Mouse (Mus musculus): ENCODE results near the gene Milr1.
"Not testable (repeated sequence)": the region's sequence is repeated elsewhere in the genome, so short reads cannot be mapped to it uniquely, and the experiment has no call there.

The Milr1 gene

DNA sequence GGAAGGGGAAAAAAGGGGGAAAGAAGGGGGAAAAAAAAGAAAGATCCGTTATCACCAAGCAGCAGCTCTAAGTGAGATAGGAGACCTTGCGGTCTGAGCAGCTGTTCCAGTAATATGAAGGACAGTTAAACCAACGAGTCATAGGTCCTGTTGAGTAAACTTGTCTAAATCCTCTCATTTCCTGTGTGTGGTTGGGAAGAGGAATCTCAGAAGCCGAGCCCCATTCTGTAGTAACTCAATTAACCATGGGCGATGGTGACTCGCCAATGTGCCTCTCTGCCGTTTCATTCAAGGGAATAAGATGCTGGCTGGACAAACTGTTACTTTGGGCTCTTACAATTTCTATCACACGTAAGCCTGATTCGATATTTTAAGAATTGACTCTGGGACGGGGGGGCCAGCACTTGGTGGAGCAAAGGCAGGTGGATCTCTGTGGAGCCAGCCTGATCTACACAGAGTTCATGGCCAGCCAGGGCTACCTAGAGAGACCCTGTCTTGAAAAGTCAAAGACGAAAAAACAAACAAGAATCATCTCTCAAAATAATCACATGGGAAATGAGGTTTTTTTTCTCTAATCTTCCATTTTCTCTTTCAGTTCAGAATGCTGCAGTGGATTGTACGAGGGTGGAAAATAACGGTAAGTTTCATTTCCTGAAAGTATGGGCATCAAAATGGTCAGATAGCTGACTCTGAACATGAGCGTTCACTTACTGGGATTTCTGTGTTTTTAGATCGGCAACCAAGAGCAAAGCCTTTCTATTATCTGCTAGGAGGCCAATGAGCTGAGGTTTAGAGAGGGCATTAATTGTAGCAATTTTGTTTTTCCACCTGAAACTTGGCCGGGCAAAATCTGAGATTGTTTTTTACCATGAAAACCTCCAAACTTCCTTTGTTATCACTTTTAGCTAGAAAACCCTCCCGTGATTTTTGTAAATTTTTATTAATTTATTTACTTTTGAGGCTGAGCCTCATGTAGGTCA lies at the start of gene Milr1:
TSS of gene Milr1 (plus strand) at position 188 of the 980 bp plus-strand sequence.
- DNase-seq (ENCODE audit: low spot score in 2 of 2), result no peak

GRCm38 (mm10) chr11:106701589-106701988 lies 49.4 kb upstream of the Milr1 start:
- DNase-seq (ENCODE audit: low spot score in 2 of 2), result no peak

GRCm38 (mm10) chr11:106702584-106702983 lies 48.4 kb upstream of the Milr1 start:
- DNase-seq (ENCODE audit: low spot score in 2 of 2), result no peak

DNA sequence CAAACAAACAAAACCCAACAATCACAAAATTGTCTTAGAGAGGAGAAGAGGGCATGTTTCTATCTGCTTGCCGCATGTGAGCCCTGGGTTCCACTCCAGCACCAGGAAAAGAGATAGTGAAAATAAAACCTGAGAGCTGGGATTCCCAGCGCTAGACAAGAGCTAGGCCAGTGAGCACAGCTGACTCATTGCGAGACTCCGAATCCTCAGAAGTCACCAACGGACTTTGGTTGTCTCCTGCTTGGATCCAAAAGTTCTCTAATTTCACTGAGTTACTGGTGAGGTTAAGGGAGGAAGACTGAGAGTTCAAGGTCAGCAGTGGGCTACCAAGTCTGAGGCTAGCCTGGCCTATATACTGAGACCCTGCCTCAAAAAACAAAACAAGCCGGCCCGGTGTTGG lies 47.1 kb upstream of the Milr1 start:
- no peak for DNase-seq (ENCODE audit: low spot score in 2 of 2)

DNA sequence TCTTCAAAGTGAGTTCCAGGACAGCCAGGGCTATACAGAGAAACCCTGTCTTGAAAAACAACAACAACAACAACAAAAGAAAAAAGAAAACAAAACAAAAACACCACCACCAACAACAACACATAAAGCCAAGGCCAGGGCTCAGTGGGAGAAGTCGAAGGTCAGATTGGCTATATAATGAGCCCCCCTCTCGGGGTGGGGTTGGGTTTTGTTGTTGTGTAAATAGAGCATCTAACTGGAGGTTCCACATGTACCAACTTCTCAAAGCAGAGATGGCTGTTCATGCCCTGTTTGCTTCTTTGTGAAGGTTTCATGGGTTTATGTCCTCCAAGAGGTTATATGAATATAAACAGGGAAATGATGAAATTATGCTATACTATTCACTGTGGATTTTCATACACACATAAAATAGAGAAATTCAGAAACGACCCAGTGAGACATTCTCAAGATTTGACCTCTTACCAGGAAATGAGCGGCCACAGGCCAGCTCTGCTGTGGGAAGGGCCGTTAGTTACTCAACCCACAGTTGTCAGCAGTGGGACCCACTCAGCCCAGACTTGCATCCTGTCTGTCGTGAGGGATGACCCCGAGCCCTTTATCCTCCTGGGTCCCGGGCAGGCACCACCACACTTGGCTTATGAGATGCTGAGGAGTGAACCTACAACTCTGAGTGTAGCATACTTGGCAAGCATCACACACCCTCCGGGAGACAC lies 46.5 kb upstream of the Milr1 start:
- DNase-seq (ENCODE audit: low spot score in 2 of 2), result no peak

DNA sequence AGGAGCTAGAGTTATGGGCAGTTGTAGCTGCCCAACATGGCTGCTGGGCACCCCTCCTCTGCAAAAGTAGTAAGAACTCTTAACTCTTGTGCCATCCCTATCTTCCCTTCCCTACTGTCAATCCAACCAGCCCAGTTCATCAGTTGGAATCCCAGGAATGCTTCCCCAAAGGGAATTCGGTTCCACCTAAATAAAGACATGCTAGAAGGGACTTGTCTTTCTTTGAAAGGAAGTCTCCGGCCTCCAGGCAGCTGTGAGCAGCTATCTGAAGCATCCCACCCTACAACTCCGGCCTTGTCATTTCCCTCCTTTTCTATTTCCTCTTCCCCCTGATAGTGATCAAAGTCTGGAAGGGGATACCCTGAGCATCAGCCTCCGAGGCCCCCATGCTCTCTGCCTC lies 44.8 kb upstream of the Milr1 start:
- no peak for DNase-seq (ENCODE audit: low spot score in 2 of 2)

GRCm38 (mm10) chr11:106707085-106707484 lies 43.9 kb upstream of the Milr1 start:
- no peak for DNase-seq (ENCODE audit: low spot score in 2 of 2)

GRCm38 (mm10) chr11:106707866-106708265 lies 43.2 kb upstream of the Milr1 start:
- no peak for DNase-seq (ENCODE audit: low spot score in 2 of 2)

GRCm38 (mm10) chr11:106709227-106709985 lies 41.6 kb upstream of the Milr1 start:
- no peak for DNase-seq (ENCODE audit: low spot score in 2 of 2)

- no peak for DNase-seq (ENCODE audit: low spot score in 2 of 2)
Observed at GRCm38 (mm10) chr11:106710789-106711188, 40.2 kb upstream of the Milr1 start.

DNA sequence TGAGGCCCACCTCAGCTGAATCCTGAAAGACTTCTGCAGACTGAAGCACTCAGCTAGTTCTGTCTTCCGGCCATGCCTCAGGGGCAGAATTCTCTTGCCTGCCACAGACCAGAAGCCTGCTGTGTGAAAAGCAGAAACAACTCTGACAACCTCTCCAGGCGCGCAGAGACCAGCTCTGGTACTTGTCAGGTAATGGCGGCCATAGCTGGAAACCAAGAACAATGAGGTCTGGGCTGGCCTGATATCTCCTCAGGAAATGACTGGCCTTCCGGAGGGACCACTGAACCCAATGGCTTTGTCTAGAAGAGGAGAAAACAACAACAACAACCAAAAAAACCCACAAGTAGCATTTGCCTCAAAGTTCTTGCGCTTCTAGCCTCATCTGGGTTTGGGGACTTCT lies 36.0 kb upstream of the Milr1 start:
- no peak for DNase-seq (ENCODE audit: low spot score in 2 of 2)

- DNase-seq (ENCODE audit: low spot score in 2 of 2), result no peak
Observed at GRCm38 (mm10) chr11:106716568-106716967, 34.5 kb upstream of the Milr1 start.

DNA sequence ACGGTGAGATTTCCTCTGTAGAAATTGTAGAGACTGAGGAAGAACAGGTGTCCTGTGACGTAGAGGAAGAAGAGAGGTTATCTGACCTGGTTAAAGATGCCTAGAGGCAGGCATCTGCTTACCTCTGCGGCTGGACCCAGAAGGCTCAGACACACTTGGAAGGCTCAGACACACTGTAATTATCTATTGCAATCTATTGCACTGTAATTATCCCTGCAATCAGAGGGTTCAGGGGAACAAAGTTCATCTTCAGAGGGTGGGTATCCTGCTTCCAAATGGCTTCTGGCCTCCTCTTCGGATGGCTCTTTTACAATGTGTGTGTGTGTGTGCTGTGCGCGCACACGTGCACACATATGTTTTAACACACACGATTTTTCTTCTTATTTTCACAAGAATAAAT lies 30.6 kb upstream of the Milr1 start:
- no peak for DNase-seq (ENCODE audit: low spot score in 2 of 2)

DNA sequence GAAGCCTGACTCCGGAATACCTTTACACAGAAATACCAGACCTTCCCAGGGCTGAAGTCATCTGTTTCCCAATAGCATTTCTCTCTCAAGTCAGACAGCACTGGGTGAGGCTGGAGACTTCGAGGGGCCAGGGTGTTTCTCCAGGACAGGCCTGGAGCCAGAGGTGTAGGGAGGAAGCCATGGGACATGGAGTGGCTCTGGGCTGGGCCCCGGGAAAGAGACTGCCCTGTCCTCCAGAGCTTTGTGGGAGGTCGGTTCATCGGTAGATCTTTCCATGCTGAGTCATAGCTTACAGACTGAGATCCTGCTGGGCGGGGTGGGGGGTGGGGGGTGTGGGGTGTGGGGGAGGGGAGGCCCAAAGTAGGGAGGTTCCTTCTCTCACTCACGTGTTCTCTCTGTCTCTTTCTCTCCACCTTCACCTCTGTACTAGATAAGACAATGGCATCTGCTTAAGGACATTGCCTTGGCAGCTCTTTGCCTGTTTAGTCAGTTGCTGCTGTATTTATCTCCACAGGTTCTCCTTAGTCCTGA lies 28.1 kb upstream of the Milr1 start:
- DNase-seq (ENCODE audit: low spot score in 2 of 2), result peak; percentile 67 to 69

- DNase-seq (ENCODE audit: low spot score in 2 of 2), result peak; percentile 23 to 24
Observed at GRCm38 (mm10) chr11:106723611-106724125, 27.4 kb upstream of the Milr1 start.

- DNase-seq (ENCODE audit: low spot score in 2 of 2), result no peak
Observed at GRCm38 (mm10) chr11:106724176-106724915, 26.7 kb upstream of the Milr1 start.

DNA sequence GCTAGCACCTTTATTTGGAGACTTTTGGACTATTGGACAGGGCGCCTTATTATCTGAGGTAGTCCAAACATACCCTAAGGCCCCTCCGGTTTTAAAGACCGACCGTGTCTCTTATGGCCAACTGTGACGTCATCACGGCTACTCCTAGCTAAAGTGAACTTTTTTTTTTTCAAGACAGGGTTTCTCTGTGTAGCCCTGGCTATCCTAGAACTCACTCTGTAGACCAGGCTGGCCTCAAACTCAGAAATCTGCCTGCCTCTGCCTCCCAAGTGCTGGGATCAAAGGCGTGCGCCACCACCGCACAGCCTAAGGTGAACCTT lies 26.1 kb upstream of the Milr1 start:
- not testable (repeated sequence) for DNase-seq (ENCODE audit: low spot score in 2 of 2)

- no peak for DNase-seq (ENCODE audit: low spot score in 2 of 2)
Observed at GRCm38 (mm10) chr11:106727967-106728366, 23.1 kb upstream of the Milr1 start.

GRCm38 (mm10) chr11:106728402-106729366 lies 22.3 kb upstream of the Milr1 start:
- DNase-seq (ENCODE audit: low spot score in 2 of 2), result no peak

DNA sequence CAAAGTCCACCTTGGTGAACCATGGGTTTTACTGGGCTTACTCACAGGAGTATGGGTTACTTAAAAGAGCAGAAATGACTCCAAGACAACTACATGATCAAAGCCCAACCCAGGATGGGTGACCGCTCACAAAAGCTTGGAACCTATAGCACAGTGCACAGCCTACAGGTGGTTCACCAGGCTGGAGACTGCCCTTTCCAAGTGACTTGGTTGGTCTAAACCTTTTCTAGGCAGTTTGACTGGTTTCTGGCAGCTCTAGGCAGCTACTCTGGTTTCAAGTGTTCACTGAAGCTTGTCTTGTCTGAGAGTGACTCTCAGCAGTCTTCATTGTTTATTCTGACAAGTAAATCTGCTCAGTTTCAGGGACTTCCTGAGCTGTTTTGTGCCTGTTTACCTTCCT lies 21.4 kb upstream of the Milr1 start:
- no peak for DNase-seq (ENCODE audit: low spot score in 2 of 2)
